8 mouse cellular contexts compared by ENCODE assay signal in genomic region chr4:41713197-41714067, GRCm38 (mm10). TPM values are rescaled to one million over a fixed set of nuclear protein-coding genes. Genes with fewer than 3 reads are reported as not detected.
DNase-seq lines count a peak whose midpoint lies in the region; ATAC-seq and TF ChIP-seq lines count a peak whose summit lies in the region.

Rpp25l (minus strand) TSS chr4:41713534.

- under 1% methylated on average over 61 of the region's 61 CpGs for WGBS in forebrain, embryonic 14.5 days
- WGBS in large intestine, adult 2 months: under 1% methylated on average over 61 of the region's 61 CpGs
- WGBS in lung, adult 2 months: under 1% methylated on average over 61 of the region's 61 CpGs
- WGBS in neural tube, embryonic 15.5 days: under 1% methylated on average over 61 of the region's 61 CpGs

- H3K4me1 ChIP-seq in ES-Bruce4 (ENCODE audit: control insufficient read depth, insufficient read depth, low read length): no peaks in the 10 kb centered on the region
- peaks cover 20% of the 10 kb centered on the region for H3K4me1 ChIP-seq in forebrain, embryonic 14.5 days (ENCODE audit: control insufficient read depth, insufficient read depth, low read length)
- H3K4me1 ChIP-seq in lung, adult 2 months (ENCODE audit: control insufficient read depth, insufficient read depth, low read length): peaks cover 5% of the 10 kb centered on the region; the same call in 1 of the 2 replicates
- peaks cover 52% of the 10 kb centered on the region for H3K4me1 ChIP-seq in neural tube, embryonic 15.5 days

- 0 out of 2 replicates have a peak, but pooled peaks cover 3% of the 10 kb centered on the region for H3K36me3 ChIP-seq in ES-Bruce4 (ENCODE audit: control insufficient read depth, insufficient read depth, low read length, poor library complexity, severe bottlenecking)
- peaks cover 30% of the 10 kb centered on the region for H3K36me3 ChIP-seq in forebrain, embryonic 14.5 days (ENCODE audit: control insufficient read depth, insufficient read depth, low read length)
- H3K36me3 ChIP-seq in neural tube, embryonic 15.5 days: peaks cover 22% of the 10 kb centered on the region

- H3K9me3 ChIP-seq in ES-Bruce4 (replicated peaks; ENCODE audit: control insufficient read depth, insufficient read depth, low read length, poor library complexity, severe bottlenecking): no peaks in the 10 kb centered on the region
- no peaks in the 10 kb centered on the region for H3K9me3 ChIP-seq in forebrain, embryonic 14.5 days (replicated peaks; ENCODE audit: control insufficient read depth, low read length)
- no peaks in the 10 kb centered on the region for H3K9me3 ChIP-seq in neural tube, embryonic 15.5 days (replicated peaks)

- H3K9ac ChIP-seq in ES-Bruce4 (ENCODE audit: low read depth, poor library complexity, severe bottlenecking): peak within 1 kb of the TSS; percentile 88
- H3K9ac ChIP-seq in forebrain, embryonic 14.5 days (ENCODE audit: low read length): peak within 1 kb of the TSS; percentile 92
- peak within 1 kb of the TSS; percentile 98 for H3K9ac ChIP-seq in neural tube, embryonic 15.5 days (replicated peaks)

- H3K27ac ChIP-seq in ES-Bruce4 (ENCODE audit: insufficient read depth, low read length): no peak within 1 kb of the TSS
- peak within 1 kb of the TSS; percentile 63 for H3K27ac ChIP-seq in forebrain, embryonic 14.5 days (ENCODE audit: low read depth, low read length)
- H3K27ac ChIP-seq in neural tube, embryonic 15.5 days (replicated peaks): peak within 1 kb of the TSS; percentile 79

- no peak for TF ChIP-seq EP300 in ES-Bruce4 (IDR thresholded peaks at IDR 0.05; ENCODE audit: insufficient read depth, low read depth, low read length)

- peak within 1 kb of the TSS; percentile 95 for H3K4me3 ChIP-seq in ES-Bruce4 (ENCODE audit: low read depth, low read length)
- H3K4me3 ChIP-seq in forebrain, embryonic 14.5 days (ENCODE audit: low read depth, low read length): peak within 1 kb of the TSS; percentile 76
- H3K4me3 ChIP-seq in lung, adult 2 months (replicated peaks; ENCODE audit: extremely low read depth, low read depth, low read length): peak within 1 kb of the TSS; percentile 73
- peak within 1 kb of the TSS; percentile 83 for H3K4me3 ChIP-seq in neural tube, embryonic 15.5 days (replicated peaks)

- peak within 1 kb of the TSS; percentile 80 for H3K4me2 ChIP-seq in forebrain, embryonic 14.5 days (ENCODE audit: low read length)
- peak within 1 kb of the TSS; percentile 94 for H3K4me2 ChIP-seq in neural tube, embryonic 15.5 days

- no peaks in the 10 kb centered on the region for H3K27me3 ChIP-seq in ES-Bruce4 (ENCODE audit: control insufficient read depth, insufficient read depth, low read length, poor library complexity, severe bottlenecking)
- H3K27me3 ChIP-seq in forebrain, embryonic 14.5 days (replicated peaks; ENCODE audit: control insufficient read depth, insufficient read depth, low read length): no peaks in the 10 kb centered on the region
- no peaks in the 10 kb centered on the region for H3K27me3 ChIP-seq in neural tube, embryonic 15.5 days (replicated peaks)

- no peak for TF ChIP-seq CTCF in ES-Bruce4 (IDR thresholded peaks at IDR 0.05; ENCODE audit: low read depth, low read length)
- TF ChIP-seq CTCF in lung, adult 2 months (IDR thresholded peaks at IDR 0.05; ENCODE audit: insufficient read depth, low read length): no peak

- peak; percentile 67 for TF ChIP-seq POLR2A in ES-Bruce4 (IDR thresholded peaks at IDR 0.05; ENCODE audit: insufficient read depth, low read length)
- peak; percentile 91 for TF ChIP-seq POLR2A in lung, adult 2 months (IDR thresholded peaks at IDR 0.05; ENCODE audit: borderline replicate concordance, extremely low read depth, low read depth, low read length)

- peak; percentile 38; the same call in 1 of the 2 replicates for ATAC-seq in cerebellum, adult (ENCODE audit: insufficient number of reproducible peaks, low FRiP score, low TSS enrichment)
- ATAC-seq in forebrain, embryonic 14.5 days: peak; percentile 67
- ATAC-seq in neural tube, embryonic 15.5 days (ENCODE audit: low FRiP score): peak; percentile 71

- DNase-seq in forebrain, embryonic 14.5 days (ENCODE audit: low spot score): peak; percentile 87
- DNase-seq in heart, postnatal 10 days: peak; percentile 90 to 92
- no peak for DNase-seq in large intestine, adult 2 months (ENCODE audit: low read depth, low spot score)
- DNase-seq in lung, adult 2 months: peak; percentile 89
- DNase-seq in thymus, adult 18-20 months: peak; percentile 70 to 75

- intact Hi-C loops in heart, postnatal 10 days (cut with DNase I): no loop called here

RNA-seq across cellular contexts. Expression of gene Rpp25l, which starts in this region (rescaled TPM):
- 23.5 and 23.8 TPM in 2 replicates for polyA plus RNA-seq in ES-Bruce4 (2011; ENCODE audit: insufficient read depth, insufficient read length, low read depth, missing spikeins)
- polyA plus RNA-seq in forebrain, embryonic 14.5 days (2014; fragmentation: Nextera tagmentation; extraction: Ambion mirVana): 72.2 and 83.3 TPM in 2 replicates
- 10 to 100 TPM; 28.0 to 32.1 TPM for total RNA-seq in heart, postnatal 10 days (2021)
- 37.7 and 41.3 TPM in 2 replicates for polyA plus RNA-seq in large intestine, adult 2 months (2012; rRNA removed)
- 42.8 and 44.3 TPM in 2 replicates for polyA plus RNA-seq in lung, adult 2 months (2012; rRNA removed)
- 59.3 and 61.1 TPM in 2 replicates for polyA plus RNA-seq in neural tube, embryonic 15.5 days (2015; fragmentation: Nextera tagmentation; extraction: Ambion mirVana)
